Mouse (Mus musculus) limb, embryonic 13.5 days (tissue): ENCODE results near the gene Hrk. TPM values are rescaled to one million over a fixed set of nuclear protein-coding genes. Genes with fewer than 3 reads are reported as not detected.

Experiments
- polyA plus RNA-seq: library from polyadenylated mRNA; unstranded; fragments of >200 nt; fragmentation: Nextera tagmentation; extraction: Ambion mirVana; gene quantifications from 2 replicates; pipeline ENCODE4 v1.2.1, GENCODE M21; 2015

The Hrk gene
- polyA plus RNA-seq, 1 experiment from 2014 or later, result 0.10 TPM

Other genes with a start within 250 kb of the Hrk start
- 68.2 and 70.1 TPM in 2 replicates for gene Fbxo21, start 187.9 kb upstream of the Hrk start, polyA plus RNA-seq
- gene Tesc, start 136.9 kb upstream of the Hrk start, polyA plus RNA-seq, result 2.0 and 2.2 TPM in 2 replicates
- gene Fbxw8, start 9.2 kb upstream of the Hrk start, polyA plus RNA-seq, result 29.0 and 30.1 TPM in 2 replicates
- 4.6 and 5.3 TPM in 2 replicates for gene Rnft2, start 80.5 kb downstream of the Hrk start, polyA plus RNA-seq
- gene 2410131K14Rik, start 80.6 kb downstream of the Hrk start, polyA plus RNA-seq, result 12.9 TPM in 2 replicates